Mouse (Mus musculus) forebrain, embryonic 15.5 days (tissue): ENCODE measurements at regions not wholly inside any gene's neighbourhood (a gene's known extent, or its start where the extent isn't known, plus 50 kb on each side); places are given as distances from the start of the nearest gene placed in this dataset.
"Not testable (repeated sequence)": the region's sequence is repeated elsewhere in the genome, so short reads cannot be mapped to it uniquely, and the experiment has no call there.

Experiments used
- ATAC-seq: fragments of 200-750 bp; cut with Nextera tagmentation; replicated peaks from 2 replicates; pipeline ENCODE4 v1.8.0; 2017; ENCODE audit warnings: mild to moderate bottlenecking, moderate TSS enrichment, moderate library complexity
- H3K27ac ChIP-seq: fragments of 300-500 bp; sonication (generic); replicated peaks from 2 replicates; pipeline ENCODE4 v1.5.1; 2015; ENCODE audit warnings: mild to moderate bottlenecking, inconsistent platforms
- H3K27me3 ChIP-seq: fragments of 300-500 bp; sonication (generic); 2 replicates; pipeline ENCODE4 v1.6.1; 2015; ENCODE audit warnings: inconsistent platforms
- H3K36me3 ChIP-seq: fragments of 300-500 bp; sonication (generic); 2 replicates; pipeline ENCODE4 v1.6.1; 2015; ENCODE audit warnings: mild to moderate bottlenecking, inconsistent platforms
- H3K4me1 ChIP-seq: fragments of 300-500 bp; sonication (generic); 2 replicates; pipeline ENCODE4 v1.6.1; 2015; ENCODE audit warnings: inconsistent platforms
- H3K4me2 ChIP-seq: fragments of 300-500 bp; sonication (generic); replicated peaks from 2 replicates; pipeline ENCODE4 v1.6.1; 2015; ENCODE audit warnings: mild to moderate bottlenecking, inconsistent platforms
- H3K4me3 ChIP-seq: fragments of 300-500 bp; sonication (generic); 2 replicates; pipeline ENCODE4 v1.5.1; 2015; ENCODE audit warnings: mild to moderate bottlenecking, inconsistent platforms
- H3K9ac ChIP-seq: fragments of 300-500 bp; sonication (generic); replicated peaks from 2 replicates; pipeline ENCODE4 v1.6.1; 2015; ENCODE audit warnings: mild to moderate bottlenecking, inconsistent platforms
- H3K9me3 ChIP-seq: fragments of 300-500 bp; sonication (generic); 2 replicates; pipeline ENCODE4 v1.6.1; 2016; ENCODE audit warnings: inconsistent platforms
- WGBS: fragments of 180-500 bp; shearing (Covaris S2); methylation state at CpG from one replicate; pipeline ENCODE4 v1.1.7; 2015; ENCODE audit warnings: mixed read lengths; 5-methylcytosine and 5-hydroxymethylcytosine counted together

GRCm38 (mm10) chr12:23325756-23326155, 454.3 kb downstream of the Gm10330 start:
- not testable (repeated sequence) for H3K9ac ChIP-seq, H3K9me3 ChIP-seq, H3K4me2 ChIP-seq, ATAC-seq, H3K4me3 ChIP-seq, H3K27ac ChIP-seq, H3K36me3 ChIP-seq, H3K4me1 ChIP-seq, H3K27me3 ChIP-seq
- 32% methylated on average over 2 of the region's 2 CpGs for WGBS

- H3K9ac ChIP-seq, H3K27me3 ChIP-seq, H3K4me1 ChIP-seq, H3K36me3 ChIP-seq, H3K9me3 ChIP-seq, H3K27ac ChIP-seq: not testable (repeated sequence)
- peak; percentile 64 for ATAC-seq
- H3K4me2 ChIP-seq: peak overlapping the region; percentile 15; the same call in 1 of the 2 replicates
- peak overlapping the region; percentile 30 for H3K4me3 ChIP-seq
- WGBS: 0% methylated on average over 22 of the region's 38 CpGs
These were observed 464.9 kb downstream of the Gm10330 start for GRCm38 (mm10) chr12:23315186-23315585.
